Mouse (Mus musculus) heart, adult 8-10 months (tissue): ENCODE measurements around the gene Dnttip2. TPM values are rescaled to one million over a fixed set of nuclear protein-coding genes. Genes with fewer than 3 reads are reported as not detected.
A peak's percentile ranks its signal among the peaks of the same experiment; 100 is the strongest.

Experiments
- DNase-seq: peaks from one replicate; pipeline ENCODE4 v3.0.0; 2022; ENCODE audit warnings: low spot score
- microRNA-seq: library from miRNA; unstranded; fragments of <30 nt; microRNA quantifications from one replicate; pipeline ENCODE4 v1.2.0, GENCODE M21; 2022
- total RNA-seq, 4 experiments: library from RNA; stranded (reverse); gene quantifications; 2 replicates each; pipeline ENCODE4 v1.2.4; 2022

Dnttip2 gene
- total RNA-seq, 4 experiments from 2014 or later: 23.3 to 29.7 (median 26.1) TPM

- DNase-seq: no peak
Observed at GRCm38 (mm10) chr3:122324528-122324927, 50.3 kb downstream of the Dnttip2 start.

- DNase-seq: no peak
Observed at GRCm38 (mm10) chr3:122330484-122330883, 56.3 kb downstream of the Dnttip2 start.

DNA sequence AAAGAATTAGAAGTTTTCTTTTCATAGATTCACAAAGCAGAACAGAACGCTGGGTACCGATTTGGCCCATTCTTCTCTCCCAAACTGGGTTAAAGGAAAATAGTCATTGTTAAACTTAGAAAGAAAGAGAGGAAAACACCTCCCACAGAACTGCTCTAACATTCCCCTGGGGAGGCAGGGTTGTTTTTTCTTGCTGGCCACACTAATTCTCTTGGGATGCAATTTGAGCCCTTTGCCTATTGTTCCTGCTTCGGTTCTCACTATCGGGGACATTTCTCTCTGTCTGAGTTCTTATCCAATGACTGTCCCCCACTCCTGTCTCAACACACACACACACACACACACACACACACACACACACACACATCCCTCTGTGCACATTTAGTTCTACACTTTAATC lies 59.3 kb downstream of the Dnttip2 start:
- peak; percentile 44 for DNase-seq

DNA sequence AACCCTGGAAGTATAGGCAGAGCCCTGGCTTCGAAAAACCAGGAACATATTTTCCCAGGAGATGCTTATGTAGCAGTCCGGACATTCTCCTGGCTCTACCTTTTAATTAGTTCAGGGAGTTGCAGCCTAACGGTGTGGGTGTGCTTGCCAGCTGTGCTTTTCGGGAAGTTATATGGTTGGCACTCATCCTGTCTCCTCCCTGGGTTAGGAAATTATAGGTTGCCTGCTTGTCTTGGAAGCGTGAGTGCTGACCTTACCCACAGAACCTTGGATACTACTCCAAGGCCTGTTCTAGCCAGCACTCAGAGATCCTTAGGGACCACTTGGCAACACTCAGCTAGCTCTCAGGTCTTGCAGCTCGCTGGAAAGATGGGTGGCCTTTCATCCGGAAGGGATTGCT lies 59.7 kb downstream of the Dnttip2 start:
- DNase-seq: no peak

GRCm38 (mm10) chr3:122334375-122334774 lies 60.2 kb downstream of the Dnttip2 start:
- no peak for DNase-seq

Small RNA genes within 50 kb of the gene (microRNA-seq; reads per million reads assigned to microRNA genes)
- not detected for gene Gm22903
- 18.5 reads per million, percentile 34 among the genes with 10 or more reads in this experiment for gene Mir760

Other genes starting within 250 kb of the Dnttip2 start
- gene Abca4, start 229.9 kb upstream of the Dnttip2 start, total RNA-seq: 1 to 10 TPM; 1.8 to 2.7 (median 2.3) TPM
- 10 to 100 TPM; 42.6 to 75.3 (median 55.1) TPM for gene Gclm, start 28.8 kb upstream of the Dnttip2 start, total RNA-seq
- 1 to 10 TPM; 3.9 to 8.2 (median 5.2) TPM for gene Bcar3, start 19.7 kb downstream of the Dnttip2 start, total RNA-seq